Mouse (Mus musculus) ES-E14 (cell line): ENCODE results near the gene Gm11115. TPM values are rescaled to one million over a fixed set of nuclear protein-coding genes. Genes with fewer than 3 reads are reported as not detected.

Experiments
- DNase-seq: peaks from one replicate; pipeline ENCODE4 v3.0.0-alpha.2; 2013; ENCODE audit warnings: low read depth, low spot score
- H3K27ac ChIP-seq: 2 replicates; pipeline ENCODE4 v1.5.1; 2012; ENCODE audit warnings: low read depth, mild to moderate bottlenecking, low read length, moderate library complexity, mixed read lengths; ENCODE audit not compliant: poor library complexity, insufficient read depth, severe bottlenecking
- H3K36me3 ChIP-seq: 2 replicates; pipeline ENCODE4 v1.6.1; 2012; ENCODE audit warnings: mild to moderate bottlenecking, low read length, moderate library complexity, mixed read lengths; ENCODE audit not compliant: control insufficient read depth, poor library complexity, insufficient read depth, severe bottlenecking
- H3K4me1 ChIP-seq, 2 experiments: fragments of 150-350 bp in 1 of 2; sonication (generic) in 1 of 2; 2 replicates each; pipeline ENCODE4 v1.6.1; 2012; ENCODE audit warnings: low read length in 2 of 2, mild to moderate bottlenecking in 1 of 2, mixed read lengths in 1 of 2; ENCODE audit not compliant: control insufficient read depth in 2 of 2, insufficient read depth in 2 of 2, poor library complexity in 1 of 2
- H3K4me3 ChIP-seq, 2 experiments: fragments of 150-350 bp in 1 of 2; sonication (generic) in 1 of 2; 2 replicates each; pipeline ENCODE4 v1.5.1; 2012; ENCODE audit warnings: low read length in 2 of 2, low read depth in 1 of 2, mild to moderate bottlenecking in 1 of 2, mixed read lengths in 1 of 2; ENCODE audit not compliant: insufficient read depth in 1 of 2, poor library complexity in 1 of 2, severe bottlenecking in 1 of 2
- H3K9ac ChIP-seq: 2 replicates; pipeline ENCODE4 v1.6.1; 2012; ENCODE audit warnings: low read depth, mild to moderate bottlenecking, low read length, mixed read lengths; ENCODE audit not compliant: poor library complexity, insufficient read depth, severe bottlenecking
- H3K9me3 ChIP-seq: fragments of 150-350 bp; sonication (generic); 2 replicates; pipeline ENCODE4 v1.6.1; 2012; ENCODE audit warnings: low read depth, mild to moderate bottlenecking, low read length; ENCODE audit not compliant: control insufficient read depth, insufficient read depth
- CHD2 ChIP-seq: IDR thresholded peaks from 2 replicates; pipeline ENCODE4 v1.6.1; 2014; ENCODE audit warnings: mild to moderate bottlenecking, low read depth, low read length, inconsistent platforms
- HCFC1 ChIP-seq: IDR thresholded peaks from 2 replicates; pipeline ENCODE4 v1.6.1; 2012; ENCODE audit warnings: low read length, inconsistent platforms, borderline replicate concordance; ENCODE audit not compliant: insufficient read depth
- MAFK ChIP-seq: IDR thresholded peaks from 2 replicates; pipeline ENCODE4 v1.6.1; 2014; ENCODE audit warnings: mild to moderate bottlenecking, low read depth, low read length, inconsistent platforms; ENCODE audit not compliant: insufficient read depth
- ZC3H11A ChIP-seq: IDR thresholded peaks from 2 replicates; pipeline ENCODE4 v1.6.1; 2012; ENCODE audit warnings: low read depth, mild to moderate bottlenecking, inconsistent platforms, low read length, borderline replicate concordance
- ZNF384 ChIP-seq: IDR thresholded peaks from 2 replicates; pipeline ENCODE4 v1.6.1; 2012; ENCODE audit warnings: low read depth, low read length, inconsistent platforms
- in situ Hi-C, 2 experiments: fragments of 600-800 bp; cut with MboI; formaldehyde crosslinking; loops; one replicate each; pipeline ENCODE4 v1.15.1; 2025; ENCODE audit warnings: low sequenced_read_pairs in 2 of 2, inconsistent platforms in 1 of 2; ENCODE audit not compliant: unreplicated experiment in 2 of 2
- total RNA-seq: library from RNA; depleted of rRNA; stranded (reverse); fragments of 300-350 nt; gene quantifications from 2 replicates; pipeline ENCODE4 v1.2.3, GENCODE M21; 2012; rRNA removed

Gm11115 gene
- total RNA-seq, result not detected in 2 replicates

DNA sequence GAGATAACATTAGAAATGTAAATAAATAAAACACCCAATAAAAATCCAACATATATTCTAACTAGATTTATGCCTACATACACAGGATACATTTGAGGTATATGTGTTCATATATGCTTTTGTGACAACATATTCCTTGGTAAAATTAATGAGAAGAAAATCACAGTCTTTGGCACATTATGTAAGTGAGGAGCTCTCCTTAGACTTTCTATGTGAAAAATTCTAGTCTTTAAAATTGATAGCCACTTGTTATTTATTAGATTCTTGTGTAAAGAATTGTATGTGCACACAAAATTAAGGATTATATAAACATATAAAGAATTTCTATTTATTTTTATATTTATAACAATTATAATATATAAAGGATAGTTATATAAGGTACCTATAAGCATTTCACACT is at the start of gene Gm11115:
Gene Gm11115 (minus strand): TSS at position 101 of the 400 bp plus-strand sequence.
- H3K36me3 ChIP-seq, result no peaks in the 10 kb centered on the region

DNA sequence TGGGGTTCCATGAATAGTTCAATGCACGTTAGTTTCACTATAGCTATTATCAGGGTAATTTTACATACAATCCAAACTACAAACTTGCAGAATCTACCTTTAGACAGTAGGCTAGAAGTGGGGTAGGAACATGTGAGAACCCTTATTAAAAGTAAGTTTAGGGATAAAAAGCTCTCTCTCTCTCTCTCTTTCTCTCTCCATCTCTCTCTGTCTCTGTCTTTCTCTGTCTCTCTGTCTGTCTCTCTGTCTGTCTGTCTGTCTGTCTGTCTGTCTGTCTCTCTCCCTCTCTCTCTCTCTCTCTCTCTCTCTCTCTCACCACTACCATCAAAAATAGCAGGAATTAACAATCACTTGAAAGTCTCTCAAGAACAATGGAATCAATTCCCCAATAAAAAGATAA is 42.5 kb downstream of the Gm11115 start, which contains the start of gene Gm11116:
Gene Gm11116 (minus strand): TSS at position 101 of the 400 bp plus-strand sequence.
- H3K36me3 ChIP-seq, result no peaks in the 10 kb centered on the region
- no peaks in the 10 kb centered on the region for H3K4me1 ChIP-seq
- no peak for DNase-seq
- TF ChIP-seq HCFC1 (no peak), CHD2 (no peak), ZNF384 (no peak), ZC3H11A (no peak), MAFK (no peak)
- in situ Hi-C loops, result no loop called here
- peak within 1 kb of the TSS; percentile 60 to 68 for H3K4me3 ChIP-seq
- H3K9ac ChIP-seq, result peak within 1 kb of the TSS; percentile 59
- no peaks in the 10 kb centered on the region for H3K9me3 ChIP-seq
- H3K27ac ChIP-seq, result no peak within 1 kb of the TSS

More for the DNA sequence above, at the start of gene Gm11115:
- Histone ChIP-seq H3K9me3 (no peaks in the 10 kb centered on the region), H3K4me1 (no peaks in the 10 kb centered on the region), H3K27ac (no peak within 1 kb of the TSS), H3K9ac (no peak within 1 kb of the TSS), H3K4me3 (no peak within 1 kb of the TSS)
- in situ Hi-C loops, result no loop called here
- TF ChIP-seq HCFC1 (no peak), MAFK (no peak), ZNF384 (no peak), CHD2 (no peak)
- DNase-seq, result no peak

Other genes with a start within 250 kb of the Gm11115 start
- 1.6 and 2.2 TPM in 2 replicates for gene Csn3, start 228.5 kb downstream of the Gm11115 start, total RNA-seq
- 1.3 and 2.7 TPM in 2 replicates for gene 2310003L06Rik, start 184.6 kb downstream of the Gm11115 start, total RNA-seq
- not detected in 2 replicates for gene Gm28434, start 184.6 kb downstream of the Gm11115 start, total RNA-seq
- 0.42 and 0.45 TPM in 2 replicates for gene Cabs1, start 174.7 kb downstream of the Gm11115 start, total RNA-seq
- gene Smr3a, start 151.6 kb downstream of the Gm11115 start, total RNA-seq, result not detected in 2 replicates
- not detected in 2 replicates for gene Smr2, start 67.5 kb downstream of the Gm11115 start, total RNA-seq
- gene Gm11116, start 42.6 kb downstream of the Gm11115 start, total RNA-seq, result not detected in 2 replicates
- gene Gm7714, start 114.8 kb upstream of the Gm11115 start, total RNA-seq, result not detected in 2 replicates
- gene Prol1, start 163.2 kb upstream of the Gm11115 start, total RNA-seq, result not detected in 2 replicates
- not detected in 2 replicates for gene Amtn, start 222.0 kb upstream of the Gm11115 start, total RNA-seq